Mouse (Mus musculus): ENCODE measurements at regions not wholly inside any gene's neighbourhood (a gene's known extent, or its start where the extent isn't known, plus 50 kb on each side); places are given as distances from the start of the nearest gene placed in this dataset.

DNA sequence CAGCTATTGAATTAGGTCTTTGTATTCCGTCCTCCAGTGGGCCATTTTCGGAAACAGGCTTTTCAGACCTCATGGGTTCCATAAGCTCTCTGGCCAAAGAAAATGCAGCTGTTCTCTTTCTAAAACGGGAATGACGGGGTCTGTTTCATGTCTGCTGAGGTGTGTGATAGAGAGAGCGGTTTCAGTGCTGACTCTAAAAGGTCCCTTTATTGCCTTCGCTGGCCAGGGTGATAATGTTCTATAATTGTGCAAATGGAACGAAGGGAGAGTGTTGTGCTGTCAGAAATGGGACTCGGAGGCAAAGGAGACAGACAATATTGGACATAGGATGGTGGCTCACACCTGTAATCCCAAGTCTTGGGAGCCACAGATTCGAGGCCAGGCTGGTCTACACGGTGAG, 53.5 kb upstream of the Osbpl8 start:
- no peak for DNase-seq

DNA sequence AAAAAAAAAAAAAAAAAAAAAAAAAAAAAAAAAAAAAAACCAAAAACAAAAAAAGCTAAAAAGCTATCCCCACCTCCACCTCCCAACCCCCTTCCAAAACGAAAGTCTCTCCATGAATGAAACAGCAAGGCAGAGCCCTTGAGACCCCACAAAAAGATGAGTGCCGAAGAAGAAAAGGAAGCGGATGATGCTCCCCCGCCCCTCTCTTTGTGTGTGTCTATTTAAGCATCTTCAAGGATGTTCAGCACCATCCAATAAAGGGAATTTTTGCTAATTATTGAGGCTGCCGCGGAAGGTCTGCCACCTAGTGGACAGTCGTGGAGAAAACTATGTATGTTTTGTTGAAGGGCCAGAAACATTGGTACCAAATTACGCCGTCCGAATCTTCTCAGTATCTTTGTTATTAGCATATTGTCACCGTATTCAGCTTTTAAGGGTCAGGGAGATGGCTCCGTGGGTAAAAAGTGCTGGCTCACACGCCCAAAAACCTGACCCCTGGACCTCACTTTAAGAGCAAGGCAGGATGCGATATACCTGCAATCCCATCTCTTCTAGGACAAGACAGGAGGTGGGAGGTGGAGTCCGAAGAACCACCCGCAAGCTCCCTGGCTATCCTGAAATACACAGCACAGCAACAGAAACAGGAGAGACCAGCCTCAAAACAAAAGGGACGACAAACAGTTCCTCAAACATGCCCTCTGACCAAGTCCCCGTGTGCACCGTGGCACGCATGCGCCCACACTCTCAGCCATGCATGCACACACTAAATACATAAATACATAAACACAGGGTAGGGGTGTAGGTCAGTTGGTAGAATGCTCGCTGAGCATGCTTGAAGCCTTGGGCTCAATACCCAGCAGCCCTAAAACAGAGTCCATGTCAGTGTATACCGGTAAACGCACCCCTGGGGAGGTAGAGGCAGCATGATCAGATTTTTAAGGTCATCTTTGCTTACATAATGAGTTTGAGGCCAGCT, 55.6 kb upstream of the Osbpl8 start:
- DNase-seq, result peak; percentile 75

DNA sequence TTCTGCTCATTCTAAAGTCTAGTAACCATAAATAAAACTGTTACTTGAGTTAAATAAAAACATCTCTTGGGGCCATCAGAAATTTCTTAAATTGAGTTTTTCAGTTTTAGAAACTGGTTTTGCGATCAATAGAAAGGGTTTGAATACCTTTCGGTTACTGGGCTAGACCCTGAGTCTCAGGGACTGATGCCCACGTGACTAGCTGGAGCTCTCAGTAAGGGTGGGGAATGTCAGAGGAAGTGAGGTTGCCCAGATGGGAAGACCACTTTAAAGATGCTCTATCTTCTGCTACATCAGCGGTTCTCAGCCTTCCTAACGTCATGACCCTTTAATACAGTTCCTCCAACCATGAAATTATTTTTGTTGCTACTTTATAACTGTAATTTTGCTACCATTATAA, 56.7 kb upstream of the Osbpl8 start:
- DNase-seq, result no peak

DNA sequence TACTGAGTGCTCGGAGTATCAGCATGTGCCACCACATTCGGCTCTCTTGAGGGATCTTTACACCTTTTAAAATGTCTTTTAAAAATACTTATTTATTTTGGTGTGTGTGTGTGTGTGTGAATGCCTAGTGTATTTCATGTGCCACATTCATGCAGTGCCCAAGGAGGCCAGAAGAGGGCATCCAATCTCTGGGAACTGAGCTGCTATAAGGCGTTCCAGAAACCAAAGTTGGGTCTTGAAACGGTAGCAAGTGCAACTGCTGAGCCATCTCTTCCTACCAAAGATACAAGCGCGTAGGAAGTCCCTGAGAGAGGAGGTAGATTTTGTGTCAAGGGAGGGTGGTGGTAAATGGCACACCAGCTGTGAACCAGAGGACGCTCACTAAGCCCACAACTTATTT, 57.2 kb upstream of the Osbpl8 start:
- peak; percentile 65 for DNase-seq

DNA sequence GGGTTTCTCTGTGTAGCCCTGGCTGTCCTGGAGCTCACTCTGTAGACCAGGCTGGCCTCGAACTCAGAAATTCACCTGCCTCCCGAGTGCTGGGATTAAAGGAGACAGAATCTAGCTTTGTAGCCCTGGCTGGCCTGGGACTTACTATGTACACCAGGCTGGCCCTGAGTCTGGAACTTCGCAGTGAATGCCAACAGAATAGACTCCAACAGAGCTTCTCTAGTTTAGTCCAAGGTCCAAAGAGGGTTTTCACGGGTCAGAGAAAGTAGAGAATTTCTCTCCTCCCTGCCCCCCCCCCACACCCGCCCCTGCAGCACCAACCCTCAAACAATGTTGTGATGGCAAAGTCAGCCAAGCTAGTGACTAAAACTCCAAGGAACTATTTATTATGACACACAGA, 58.1 kb upstream of the Osbpl8 start:
- DNase-seq, result no peak

DNA sequence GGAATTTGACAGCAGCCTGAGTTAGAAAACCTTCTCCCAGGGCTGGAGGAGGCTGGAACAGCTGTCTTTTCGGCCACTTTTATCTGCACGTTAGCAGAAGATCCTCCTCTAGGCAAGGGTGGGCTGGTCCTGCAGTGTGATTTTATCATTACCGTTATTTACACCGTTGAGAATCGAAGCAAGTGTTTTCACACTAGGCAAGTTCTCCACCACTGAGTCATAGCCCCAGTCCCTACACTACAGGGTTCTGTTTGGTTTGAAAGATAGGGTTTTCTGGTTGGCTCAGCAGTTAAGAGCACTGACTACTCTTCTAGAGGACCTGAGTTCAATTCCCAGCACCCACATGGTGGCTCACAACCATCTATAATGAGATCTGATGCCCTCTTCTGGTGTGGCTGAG, 58.9 kb upstream of the Osbpl8 start:
- no peak for DNase-seq

DNA sequence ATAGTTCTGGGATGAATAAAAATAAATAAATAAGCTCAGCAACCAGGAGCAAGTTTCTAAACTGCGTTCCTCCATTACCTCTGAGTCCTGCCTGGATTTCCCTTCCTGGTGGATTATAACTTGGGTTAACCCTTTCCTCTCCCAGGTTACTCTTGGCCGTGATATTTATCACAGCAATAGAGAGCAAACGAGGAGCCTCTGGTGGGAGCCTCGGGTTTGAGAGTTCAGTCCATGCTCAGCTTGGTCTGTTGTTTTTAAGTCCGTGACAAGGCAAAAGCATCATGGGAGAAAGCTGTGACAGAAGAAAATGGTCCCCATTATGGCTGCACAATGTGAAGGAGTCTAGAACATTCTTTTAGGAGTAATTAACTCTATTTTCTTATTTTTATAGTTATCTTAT, 61.0 kb upstream of the Osbpl8 start:
- DNase-seq, result no peak

DNA sequence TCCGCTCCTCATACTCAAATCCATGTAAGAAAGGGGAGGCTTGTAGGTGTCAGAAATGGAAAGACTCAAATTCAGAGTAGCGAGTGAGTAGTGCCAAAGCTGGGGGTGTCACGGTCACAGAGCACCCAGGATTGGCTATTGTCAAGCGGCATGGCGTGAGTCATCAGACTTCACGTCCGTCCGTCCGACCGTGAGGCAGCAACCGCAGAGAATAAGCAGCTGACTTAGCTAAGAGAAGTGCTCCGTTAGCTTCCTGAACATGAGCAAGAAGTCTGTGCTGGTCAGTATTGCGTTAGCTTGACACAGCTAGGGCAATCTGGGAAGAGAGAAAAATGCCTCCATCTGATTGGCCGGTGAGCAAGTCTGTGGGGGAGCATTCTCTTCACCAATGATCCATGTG, 61.5 kb upstream of the Osbpl8 start:
- no peak for DNase-seq

DNA sequence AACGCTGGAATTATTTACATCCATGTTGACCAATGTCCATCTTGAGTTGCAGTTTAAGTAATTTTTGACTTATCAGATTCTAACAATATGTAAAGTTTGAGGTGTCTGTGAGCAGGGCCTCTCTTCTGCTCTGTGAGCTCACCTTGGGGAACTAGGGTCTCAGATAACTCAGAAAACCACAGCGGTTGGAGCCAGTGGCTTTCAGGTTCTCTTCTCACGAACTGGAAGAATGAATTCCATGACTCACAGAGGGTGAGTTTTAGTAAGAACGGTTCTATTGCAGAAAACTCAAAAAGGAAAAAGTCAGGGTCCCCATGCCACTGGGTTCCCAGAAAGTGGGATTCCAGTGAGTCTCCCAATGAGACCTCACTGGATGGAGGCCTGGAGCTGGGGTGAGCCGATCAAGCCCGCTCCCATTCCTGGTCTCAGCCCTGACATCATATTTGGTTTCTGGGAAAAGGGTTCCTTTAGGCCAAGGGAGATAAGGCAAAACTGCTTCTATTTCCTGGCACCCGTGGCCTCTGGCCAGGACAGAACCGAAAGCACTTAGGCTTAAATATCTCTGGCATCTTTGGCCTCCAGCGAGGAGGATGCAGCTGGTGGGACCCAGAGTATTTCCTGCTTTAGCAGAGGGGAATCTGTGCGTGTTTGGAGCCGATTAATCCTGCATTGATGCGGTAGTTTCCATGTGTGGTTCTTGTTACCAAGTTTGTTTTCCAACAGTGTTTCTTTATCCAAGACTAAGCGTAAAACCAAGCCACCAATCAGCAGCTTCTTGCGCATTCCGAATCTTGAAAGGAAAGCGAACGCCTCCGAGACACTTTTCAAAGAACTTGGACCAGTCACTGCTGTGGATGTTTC, 62.4 kb upstream of the Osbpl8 start:
- no peak for DNase-seq

DNA sequence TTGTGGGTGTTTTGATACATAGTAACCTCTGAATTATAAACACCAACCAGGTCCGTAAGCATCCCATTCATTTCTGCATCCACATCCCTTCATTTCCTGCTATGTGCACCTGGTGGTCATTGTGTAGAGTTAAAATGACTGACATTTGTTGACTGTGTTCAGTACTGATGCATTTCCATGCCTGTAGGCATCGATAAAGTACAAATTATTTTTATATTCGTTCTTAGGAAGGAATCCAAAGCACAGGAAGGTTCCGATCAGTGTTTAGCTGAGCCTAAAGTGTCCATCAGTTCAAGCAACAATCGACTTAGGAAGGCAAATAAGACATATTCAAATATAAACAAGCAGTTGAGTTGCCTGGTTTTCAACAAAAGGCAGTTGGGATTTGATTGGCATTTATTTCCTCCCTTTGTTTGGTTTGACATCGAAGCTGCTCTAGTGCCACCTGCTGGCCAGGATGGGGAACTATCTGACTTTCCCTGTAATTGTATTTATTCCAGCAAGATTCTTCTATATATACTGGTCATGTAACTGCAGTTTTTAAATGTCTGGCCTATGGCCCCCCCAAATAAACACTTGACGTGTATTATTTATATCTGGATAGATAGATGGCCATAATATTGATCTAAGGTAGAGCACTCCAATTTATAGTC, 64.6 kb upstream of the Osbpl8 start:
- peak; percentile 80 for DNase-seq

DNA sequence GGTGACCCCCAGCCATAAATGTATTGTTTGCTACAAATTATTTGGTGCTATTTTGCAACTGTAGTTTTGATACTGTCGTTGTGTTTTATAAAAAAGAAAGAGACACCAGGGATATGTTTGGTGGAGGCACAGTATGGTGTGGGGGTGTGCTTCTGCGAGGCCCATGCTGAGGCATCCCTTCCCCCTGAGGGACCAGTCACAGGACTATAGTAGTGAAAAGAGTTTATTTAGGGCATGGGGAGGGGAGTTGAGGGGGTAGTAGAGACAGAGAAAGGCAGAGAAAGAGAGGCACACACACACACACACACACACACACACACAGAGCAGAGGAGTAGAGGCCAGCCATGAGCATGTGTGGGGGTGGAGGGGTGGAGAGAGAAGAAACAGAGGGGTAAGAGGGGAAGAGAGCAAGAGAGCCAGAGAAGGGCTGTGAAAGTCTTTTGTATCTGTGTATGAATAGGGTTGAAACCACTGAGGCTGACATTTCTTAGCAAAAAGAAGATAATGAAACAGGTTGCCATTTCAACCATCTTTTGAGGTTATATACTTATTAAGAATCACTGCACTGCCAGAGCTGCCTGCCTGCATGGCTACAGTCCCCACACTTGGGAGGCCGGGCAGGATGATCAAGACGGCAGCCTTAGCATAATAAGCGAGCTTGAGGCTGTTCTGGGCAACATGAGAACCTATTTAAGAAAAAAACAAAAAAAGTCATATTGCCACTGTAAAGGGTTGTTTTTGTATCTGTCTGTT, 65.3 kb upstream of the Osbpl8 start:
- no peak for DNase-seq

DNA sequence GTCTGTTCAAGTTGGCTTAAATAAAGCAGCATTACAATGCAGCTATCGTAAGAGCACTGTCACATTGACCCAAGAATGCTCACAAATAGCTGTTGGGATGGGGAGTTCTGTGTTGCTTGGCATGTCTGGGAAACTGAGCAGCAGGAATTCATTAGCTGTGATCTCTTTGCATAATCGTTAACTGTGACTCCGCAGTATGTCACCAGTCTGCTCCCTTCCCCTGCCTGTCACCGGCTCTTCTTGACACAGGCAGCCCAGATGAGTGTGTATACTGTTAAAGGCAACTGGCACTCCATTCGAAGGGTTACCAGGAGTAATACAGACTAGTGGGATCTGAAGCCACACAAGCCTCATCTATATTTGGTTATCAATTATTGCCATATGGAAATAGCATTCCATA, 67.3 kb upstream of the Osbpl8 start:
- DNase-seq, result no peak

DNA sequence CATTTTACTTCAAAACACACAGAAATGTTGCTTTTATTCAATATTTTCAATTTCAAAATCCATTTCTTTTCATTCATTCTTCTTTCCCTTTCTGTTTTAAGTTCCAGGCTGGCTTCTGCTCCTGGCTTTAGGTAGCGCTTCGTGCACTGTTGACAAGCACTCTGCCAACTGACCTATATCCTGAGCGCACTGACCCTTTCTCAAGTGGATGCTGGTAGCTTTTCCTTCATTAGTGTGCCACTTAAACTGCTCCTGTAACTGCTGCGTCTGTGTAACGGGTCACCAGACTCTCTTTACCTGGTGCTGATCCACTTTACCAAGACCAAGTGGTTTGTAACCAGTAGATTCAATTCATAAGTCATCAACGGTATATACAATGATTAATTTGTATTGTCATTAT, 67.7 kb upstream of the Osbpl8 start:
- DNase-seq, result no peak

DNA sequence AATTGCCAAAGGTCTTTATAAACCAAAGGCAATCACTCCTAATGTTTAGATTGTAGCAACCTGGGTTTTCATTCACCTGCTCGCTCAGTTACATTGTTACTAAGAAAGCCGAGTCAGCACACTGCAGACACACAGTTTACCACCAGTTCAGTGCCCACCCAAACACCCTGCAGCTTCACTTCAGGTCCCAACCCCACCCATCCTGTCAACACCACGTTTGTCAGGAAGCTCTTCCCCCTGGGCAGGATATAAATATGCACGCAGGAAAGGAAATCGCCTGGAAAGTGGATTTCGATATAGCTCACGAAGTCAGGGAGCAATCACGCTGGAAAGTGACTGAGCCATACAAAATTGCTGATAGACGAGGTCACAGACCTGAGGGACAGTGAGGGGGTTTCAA, 70.1 kb upstream of the Osbpl8 start:
- no peak for DNase-seq

DNA sequence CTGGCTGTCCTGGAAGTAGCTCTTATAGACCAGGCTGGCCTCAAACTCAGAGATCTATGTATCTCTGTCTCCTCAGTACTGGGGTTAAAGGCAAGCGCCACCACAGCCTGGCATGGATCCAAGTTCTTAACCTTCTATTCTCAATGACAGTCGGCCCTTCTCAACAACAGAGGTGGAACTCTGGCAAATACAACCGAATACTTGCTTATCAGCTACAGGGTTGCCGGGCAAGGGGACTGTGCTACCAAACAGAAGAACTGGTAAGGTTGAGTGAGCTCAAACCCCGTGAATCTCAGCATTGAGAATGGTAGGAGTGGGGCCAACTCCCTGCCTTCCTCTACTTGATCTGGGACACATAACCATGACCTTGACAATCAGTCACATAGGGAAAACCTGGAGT, 75.2 kb upstream of the Osbpl8 start:
- DNase-seq, result no peak

DNA sequence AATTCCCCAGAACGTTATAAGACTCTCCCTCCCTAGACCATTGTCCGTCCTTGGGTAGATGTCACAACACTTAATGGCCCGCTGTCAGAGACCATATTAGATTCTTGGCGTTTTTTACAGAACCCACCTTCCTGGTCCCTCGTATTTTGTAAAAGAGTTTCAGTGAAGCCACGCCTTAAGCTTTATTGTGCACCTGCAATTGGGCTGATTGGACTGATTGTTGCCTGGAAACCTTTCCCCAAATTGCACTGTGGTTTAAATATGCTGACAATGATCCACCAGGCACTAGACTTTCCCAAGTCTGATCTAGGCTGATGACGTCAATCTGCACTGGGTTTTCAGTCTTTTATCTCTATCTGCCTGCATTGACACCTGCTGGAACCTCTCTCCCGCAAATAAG, 75.6 kb upstream of the Zdhhc17 start:
- no peak for DNase-seq

DNA sequence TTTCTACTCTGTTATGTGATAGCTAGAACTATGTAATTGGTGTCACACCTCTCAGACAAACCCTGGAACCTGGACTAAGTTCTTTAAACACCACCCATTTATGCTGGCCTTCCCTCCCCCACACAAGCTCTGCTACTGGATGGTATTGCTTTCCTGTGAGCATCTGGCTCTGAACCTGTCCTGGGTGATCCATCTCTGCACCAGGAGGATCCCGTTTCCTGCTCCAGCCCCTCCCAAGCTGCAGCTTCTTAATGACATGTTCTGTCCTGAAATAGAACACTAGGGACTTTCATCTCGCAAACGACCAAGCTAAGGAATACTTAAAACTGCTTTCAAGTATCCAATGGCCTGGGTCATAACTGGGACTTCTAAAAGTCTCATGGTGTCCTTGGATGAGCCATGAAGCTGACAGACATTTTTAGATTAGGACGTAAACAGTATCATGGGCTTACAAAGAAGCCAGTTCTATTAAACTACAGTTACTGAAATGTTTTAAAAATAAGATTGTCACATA, 74.4 kb upstream of the Zdhhc17 start:
- DNase-seq, result no peak

DNA sequence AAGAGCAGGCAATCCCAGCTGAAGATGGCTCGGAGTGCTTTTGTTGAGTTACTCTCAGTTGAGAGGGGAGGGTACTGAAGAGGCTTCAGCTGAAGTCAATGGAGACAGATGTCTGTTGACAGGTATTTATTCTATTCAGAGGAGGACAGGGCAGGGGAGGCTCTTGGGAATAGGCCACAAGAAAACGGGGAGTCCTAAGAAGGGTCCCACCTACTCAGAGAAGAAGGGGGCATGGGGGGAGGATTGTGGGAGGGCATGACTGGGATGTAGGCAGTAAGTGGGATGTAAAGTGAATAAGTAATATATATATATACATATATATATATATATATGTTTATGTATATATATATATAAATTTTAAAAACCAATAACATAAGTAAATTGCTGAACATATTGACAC, 73.9 kb upstream of the Zdhhc17 start:
- DNase-seq, result no peak

DNA sequence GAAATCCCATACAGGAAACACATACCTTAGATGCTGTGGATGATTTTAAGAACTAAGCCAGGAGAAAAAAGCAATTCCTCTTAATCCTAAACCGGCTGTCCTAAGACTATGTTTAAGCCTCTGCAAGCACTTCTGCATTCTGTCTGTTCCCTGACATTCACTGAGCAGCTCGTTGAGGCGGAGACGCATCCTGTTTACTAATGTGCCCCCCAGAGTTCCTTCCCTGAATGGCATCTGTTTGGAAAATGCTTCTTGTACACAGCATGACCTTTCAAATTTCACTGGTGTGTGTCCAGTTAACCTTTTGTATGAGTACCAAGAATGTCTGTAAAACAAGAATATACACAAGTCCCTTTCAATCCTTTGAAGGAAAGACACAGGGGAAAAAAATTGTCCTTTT, 73.4 kb upstream of the Zdhhc17 start:
- DNase-seq, result no peak

DNA sequence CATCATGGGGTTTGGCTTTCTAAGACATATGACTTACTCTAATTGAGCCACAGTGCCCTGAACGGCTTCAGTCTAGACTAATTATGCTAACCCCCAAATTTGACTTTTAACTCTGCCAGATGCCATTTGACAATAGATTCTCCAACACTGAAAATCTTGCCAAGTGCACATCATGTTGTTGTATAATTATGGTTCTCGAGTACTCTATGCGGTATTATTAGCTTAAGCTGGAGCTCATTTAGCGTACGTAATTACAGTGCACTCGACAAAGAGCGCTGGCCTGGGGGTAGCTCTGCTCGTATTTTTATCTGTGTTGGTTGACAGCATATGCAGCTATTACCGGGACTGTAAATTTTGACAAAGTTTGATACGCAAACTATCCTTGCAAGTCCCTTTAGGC, 70.4 kb upstream of the Zdhhc17 start:
- DNase-seq, result no peak

DNA sequence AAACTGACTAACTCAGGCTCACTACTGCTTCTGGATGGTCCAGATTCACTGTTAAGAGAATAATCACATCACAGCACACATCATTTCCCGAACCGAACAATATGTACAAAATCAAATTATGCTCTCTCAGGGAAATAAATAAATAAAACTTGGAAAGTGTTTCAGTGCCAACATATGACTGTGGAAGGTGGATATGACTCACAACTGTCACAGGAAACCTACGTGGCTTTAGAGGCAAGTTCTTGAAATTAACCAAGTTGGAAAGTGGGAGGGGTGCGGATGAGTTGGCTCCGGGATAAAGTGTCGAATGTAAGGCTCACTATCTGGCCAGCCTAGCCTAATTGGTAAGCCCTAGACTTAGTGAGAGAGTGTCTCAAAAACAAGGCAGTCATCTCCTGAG, 69.1 kb upstream of the Zdhhc17 start:
- DNase-seq, result no peak

DNA sequence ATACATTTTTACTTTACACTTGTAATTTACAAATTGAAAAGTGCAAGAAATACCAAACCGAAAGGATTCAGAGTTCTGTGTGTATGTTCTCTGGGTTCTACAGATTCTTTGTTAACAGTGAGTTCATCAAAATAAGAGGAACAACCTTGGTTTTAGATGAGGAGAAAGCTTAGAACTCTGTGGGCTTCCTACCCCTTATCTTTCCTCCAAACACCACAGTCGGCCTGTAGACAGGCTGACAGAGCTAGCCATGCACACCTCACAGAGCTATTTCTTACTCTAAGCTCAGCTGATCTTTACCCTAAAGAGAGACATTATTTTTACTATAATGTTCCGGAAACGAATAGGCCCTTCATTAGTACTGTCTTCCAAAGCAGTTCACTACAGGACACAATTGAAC, 67.7 kb upstream of the Zdhhc17 start:
- DNase-seq, result no peak

All from right cerebral cortex, postnatal 4 days (tissue).